In the genomic region with DNA sequence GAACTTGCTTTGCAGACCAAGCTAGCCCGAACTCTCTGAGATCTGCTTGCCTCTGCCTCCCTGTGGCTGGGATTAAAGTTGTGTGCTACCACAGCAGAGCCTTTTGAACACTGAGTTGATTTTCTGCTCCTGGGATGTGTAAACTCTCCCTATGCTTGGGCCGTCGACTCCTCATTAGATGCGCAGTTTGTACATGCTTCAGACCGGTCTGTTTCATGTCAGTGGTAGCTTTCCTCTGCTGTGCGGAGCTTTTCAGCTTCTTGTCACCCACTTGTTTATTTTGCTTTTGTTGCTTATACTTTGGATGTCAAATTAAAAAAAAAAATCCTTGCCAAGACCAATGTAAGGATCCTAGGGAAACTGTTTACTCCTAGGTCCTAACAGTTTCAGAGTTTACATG, we compare ENCODE assay signal across 20 mouse cellular contexts. TPM values are rescaled to one million over a fixed set of nuclear protein-coding genes. Genes with fewer than 3 reads are reported as not detected.
A peak's percentile ranks its signal among the peaks of the same experiment; 100 is the strongest.
DNase-seq lines count a peak whose midpoint lies in the region; ATAC-seq and TF ChIP-seq lines count a peak whose summit lies in the region.
"Had no signal": no experiment of that assay in that cellular context is flagged by ENCODE, and none has a peak within 500 bp of the region (broad histone marks: within the 10 kb centered on the region; RNA-seq: fewer than 3 reads in every experiment).

No protein-coding gene starts in this region.

- H3K9me3 ChIP-seq in hindbrain, embryonic 15.5 days: no peaks in the 10 kb centered on the region
- H3K9me3 ChIP-seq in hindbrain, embryonic 12.5 days (replicated peaks): no peaks in the 10 kb centered on the region
- no peaks in the 10 kb centered on the region for H3K9me3 ChIP-seq in midbrain, embryonic 10.5 days (replicated peaks)
- H3K9me3 ChIP-seq in midbrain, embryonic 11.5 days (ENCODE audit: control insufficient read depth, low read length): no peaks in the 10 kb centered on the region
- H3K9me3 ChIP-seq in forebrain, postnatal 0 days (ENCODE audit: low read length): no peaks in the 10 kb centered on the region
- H3K9me3 ChIP-seq in midbrain, embryonic 14.5 days (ENCODE audit: control insufficient read depth, low read length): no peaks in the 10 kb centered on the region
- H3K9me3 ChIP-seq: heart, embryonic 15.5 days had no signal

- 0 out of 2 replicates have a peak overlapping the region, but pooled peaks have one; percentile 63 for H3K27ac ChIP-seq in hindbrain, embryonic 15.5 days (replicated peaks)
- H3K27ac ChIP-seq in hindbrain, embryonic 12.5 days: no peak overlapping the region
- H3K27ac ChIP-seq in midbrain, embryonic 10.5 days (replicated peaks): peak overlapping the region; percentile 28; the same call in 1 of the 2 replicates
- H3K27ac ChIP-seq in midbrain, embryonic 11.5 days (ENCODE audit: low read depth, low read length): no peak overlapping the region
- peak overlapping the region; percentile 82 for H3K27ac ChIP-seq in forebrain, postnatal 0 days (ENCODE audit: low read depth, low read length)
- peak overlapping the region; percentile 75; the same call in 1 of the 2 replicates for H3K27ac ChIP-seq in midbrain, embryonic 14.5 days (replicated peaks; ENCODE audit: low read depth, low read length)
- H3K27ac ChIP-seq: heart, adult 2 months; heart, embryonic 15.5 days; macrophage had no signal

- 82% methylated on average over 6 of the region's 6 CpGs for WGBS in hindbrain, embryonic 15.5 days
- 85% methylated on average over 6 of the region's 6 CpGs for WGBS in hindbrain, embryonic 12.5 days
- WGBS in midbrain, embryonic 10.5 days: 88% methylated on average over 6 of the region's 6 CpGs
- 86% methylated on average over 6 of the region's 6 CpGs for WGBS in midbrain, embryonic 11.5 days
- WGBS in forebrain, postnatal 0 days: 57% methylated on average over 6 of the region's 6 CpGs
- WGBS in midbrain, embryonic 14.5 days: 76% methylated on average over 6 of the region's 6 CpGs

- ATAC-seq in hindbrain, embryonic 15.5 days (ENCODE audit: low FRiP score, low read depth): no peak
- no peak for ATAC-seq in hindbrain, embryonic 12.5 days (ENCODE audit: low FRiP score)
- no peak for ATAC-seq in midbrain, embryonic 11.5 days (ENCODE audit: low FRiP score)
- ATAC-seq in forebrain, postnatal 0 days: no peak
- no peak for ATAC-seq in midbrain, embryonic 14.5 days (ENCODE audit: low FRiP score, low TSS enrichment)
- no peak for ATAC-seq in CD4-positive, CD25-positive, alpha-beta regulatory T cell, adult 4 months

- peaks cover 22% of the 10 kb centered on the region for H3K4me1 ChIP-seq in hindbrain, embryonic 15.5 days (replicated peaks)
- peaks cover 24% of the 10 kb centered on the region for H3K4me1 ChIP-seq in hindbrain, embryonic 12.5 days
- peaks cover 47% of the 10 kb centered on the region for H3K4me1 ChIP-seq in midbrain, embryonic 10.5 days
- H3K4me1 ChIP-seq in midbrain, embryonic 11.5 days (ENCODE audit: control insufficient read depth, insufficient read depth, low read length): peaks cover 9% of the 10 kb centered on the region
- peaks cover 20% of the 10 kb centered on the region for H3K4me1 ChIP-seq in forebrain, postnatal 0 days (ENCODE audit: insufficient read depth)
- H3K4me1 ChIP-seq in midbrain, embryonic 14.5 days (ENCODE audit: control insufficient read depth, insufficient read depth, low read length): peaks cover 19% of the 10 kb centered on the region

- DNase-seq in midbrain, embryonic 10.5 days (ENCODE audit: low spot score): no peak
- DNase-seq in midbrain, embryonic 11.5 days (ENCODE audit: low spot score, missing footprints): no peak
- DNase-seq in forebrain, postnatal 0 days: no peak
- DNase-seq in midbrain, embryonic 14.5 days: no peak
- no peak for DNase-seq in right cerebral cortex, postnatal 25 days
- DNase-seq: adrenal gland, adult 2 months; gastrocnemius, postnatal 14 days; heart, adult 2 months; heart, postnatal 4 days; kidney, adult 2 months; kidney, postnatal 10 days; liver; thymus, postnatal 36 days had no signal

- H3K36me3 ChIP-seq in hindbrain, embryonic 15.5 days: no peaks in the 10 kb centered on the region
- no peaks in the 10 kb centered on the region for H3K36me3 ChIP-seq in hindbrain, embryonic 12.5 days
- no peaks in the 10 kb centered on the region for H3K36me3 ChIP-seq in midbrain, embryonic 10.5 days
- no peaks in the 10 kb centered on the region for H3K36me3 ChIP-seq in midbrain, embryonic 11.5 days (ENCODE audit: control insufficient read depth, insufficient read depth, low read length)
- H3K36me3 ChIP-seq in forebrain, postnatal 0 days (ENCODE audit: insufficient read depth): no peaks in the 10 kb centered on the region
- no peaks in the 10 kb centered on the region for H3K36me3 ChIP-seq in midbrain, embryonic 14.5 days (ENCODE audit: control insufficient read depth, insufficient read depth, low read length)
- H3K36me3 ChIP-seq: heart, embryonic 15.5 days had no signal

- no peak for TF ChIP-seq CTCF in forebrain, postnatal 0 days (IDR thresholded peaks at IDR 0.05; ENCODE audit: low read depth)

- H3K9ac ChIP-seq in hindbrain, embryonic 15.5 days: no peak overlapping the region
- no peak overlapping the region for H3K9ac ChIP-seq in hindbrain, embryonic 12.5 days
- H3K9ac ChIP-seq in midbrain, embryonic 11.5 days (ENCODE audit: low read length): no peak overlapping the region
- H3K9ac ChIP-seq in forebrain, postnatal 0 days: no peak overlapping the region
- H3K9ac ChIP-seq in midbrain, embryonic 14.5 days (replicated peaks; ENCODE audit: low read length): no peak overlapping the region
- H3K9ac ChIP-seq: heart, embryonic 15.5 days had no signal

- H3K4me2 ChIP-seq in hindbrain, embryonic 15.5 days: no peak overlapping the region
- no peak overlapping the region for H3K4me2 ChIP-seq in hindbrain, embryonic 12.5 days (replicated peaks)
- H3K4me2 ChIP-seq in midbrain, embryonic 11.5 days: no peak overlapping the region
- H3K4me2 ChIP-seq in forebrain, postnatal 0 days (ENCODE audit: low read depth): no peak overlapping the region
- no peak overlapping the region for H3K4me2 ChIP-seq in midbrain, embryonic 14.5 days (ENCODE audit: low read length)
- H3K4me2 ChIP-seq: heart, embryonic 15.5 days had no signal

- no peaks in the 10 kb centered on the region for H3K27me3 ChIP-seq in hindbrain, embryonic 15.5 days
- peaks cover 5% of the 10 kb centered on the region; the same call in 1 of the 2 replicates for H3K27me3 ChIP-seq in hindbrain, embryonic 12.5 days
- H3K27me3 ChIP-seq in midbrain, embryonic 10.5 days (ENCODE audit: low read depth, poor library complexity, severe bottlenecking): peaks cover 23% of the 10 kb centered on the region; the same call in 1 of the 2 replicates
- H3K27me3 ChIP-seq in midbrain, embryonic 11.5 days (ENCODE audit: control insufficient read depth, insufficient read depth, low read length): no peaks in the 10 kb centered on the region
- no peaks in the 10 kb centered on the region for H3K27me3 ChIP-seq in forebrain, postnatal 0 days (ENCODE audit: insufficient read depth, low read length)
- H3K27me3 ChIP-seq in midbrain, embryonic 14.5 days (ENCODE audit: control insufficient read depth, insufficient read depth, low read length): no peaks in the 10 kb centered on the region

- no peak overlapping the region for H3K4me3 ChIP-seq in hindbrain, embryonic 15.5 days
- H3K4me3 ChIP-seq in hindbrain, embryonic 12.5 days: no peak overlapping the region
- H3K4me3 ChIP-seq in midbrain, embryonic 10.5 days: no peak overlapping the region
- H3K4me3 ChIP-seq in midbrain, embryonic 11.5 days (ENCODE audit: low read depth, low read length): no peak overlapping the region
- H3K4me3 ChIP-seq in forebrain, postnatal 0 days (ENCODE audit: low read depth, low read length): no peak overlapping the region
- no peak overlapping the region for H3K4me3 ChIP-seq in midbrain, embryonic 14.5 days (replicated peaks; ENCODE audit: low read depth, low read length)
- H3K4me3 ChIP-seq: erythroblast, embryonic 14.5 days; heart, adult 2 months; heart, embryonic 15.5 days had no signal

RNA-seq across cellular contexts. Expression of a gene that starts 22.6 kb away (rescaled TPM):
- 0.38 and 0.58 TPM in 2 replicates for polyA plus RNA-seq in hindbrain, embryonic 15.5 days (2015; fragmentation: Nextera tagmentation; extraction: Ambion mirVana)
- polyA plus RNA-seq in hindbrain, embryonic 12.5 days (2016; fragmentation: Nextera tagmentation; extraction: Ambion mirVana): 1.0 and 1.5 TPM in 2 replicates
- 0.51 and 0.62 TPM in 2 replicates for polyA plus RNA-seq in midbrain, embryonic 10.5 days (2016; fragmentation: Nextera tagmentation; extraction: Ambion mirVana)
- 0.41 and 0.90 TPM in 2 replicates for polyA plus RNA-seq in midbrain, embryonic 11.5 days (2014; fragmentation: Nextera tagmentation; extraction: Ambion mirVana)
- total RNA-seq in forebrain, postnatal 0 days (2014; rRNA removed): 0.38 and 3.0 TPM in 2 replicates
- 1.1 and 1.5 TPM in 2 replicates for polyA plus RNA-seq in forebrain, postnatal 0 days (2015; fragmentation: Nextera tagmentation; extraction: Ambion mirVana)
- polyA plus RNA-seq in midbrain, embryonic 14.5 days (2014; fragmentation: Nextera tagmentation; extraction: Ambion mirVana): 0.09 and 0.54 TPM in 2 replicates
- not detected for polyA plus RNA-seq in CD4-positive, CD25-positive, alpha-beta regulatory T cell, adult 4 months (2017; shearing (Covaris generic))
- total RNA-seq: gastrocnemius, postnatal 14 days; heart, adult 2 months; heart, postnatal 4 days had no signal
- polyA plus RNA-seq: erythroblast, embryonic 14.5 days; heart, embryonic 15.5 days; kidney, adult 2 months; liver, embryonic 16.5 days; macrophage had no signal

RNA-seq across cellular contexts. Expression of a gene that starts 32.4 kb away (rescaled TPM):
- 16.0 and 17.5 TPM in 2 replicates for polyA plus RNA-seq in hindbrain, embryonic 15.5 days (2015; fragmentation: Nextera tagmentation; extraction: Ambion mirVana)
- 14.8 and 17.6 TPM in 2 replicates for polyA plus RNA-seq in hindbrain, embryonic 12.5 days (2016; fragmentation: Nextera tagmentation; extraction: Ambion mirVana)
- polyA plus RNA-seq in midbrain, embryonic 10.5 days (2016; fragmentation: Nextera tagmentation; extraction: Ambion mirVana): 15.2 TPM in 2 replicates
- polyA plus RNA-seq in midbrain, embryonic 11.5 days (2014; fragmentation: Nextera tagmentation; extraction: Ambion mirVana): 7.3 and 9.7 TPM in 2 replicates
- 13.9 and 16.2 TPM in 2 replicates for total RNA-seq in forebrain, postnatal 0 days (2014; rRNA removed)
- polyA plus RNA-seq in forebrain, postnatal 0 days (2015; fragmentation: Nextera tagmentation; extraction: Ambion mirVana): 9.6 and 11.0 TPM in 2 replicates
- polyA plus RNA-seq in midbrain, embryonic 14.5 days (2014; fragmentation: Nextera tagmentation; extraction: Ambion mirVana): 2.3 and 10.1 TPM in 2 replicates
- 1 to 10 TPM; 3.8 to 7.2 TPM for polyA plus RNA-seq in CD4-positive, CD25-positive, alpha-beta regulatory T cell, adult 4 months (2017; shearing (Covaris generic))
- polyA plus RNA-seq: erythroblast, embryonic 14.5 days; liver, embryonic 16.5 days; macrophage had no signal

Comparison
In these comparisons a context has a peak if more than half of its experiments do, and no peak if none do; other contexts are left out.
1. H3K27ac ChIP-seq: peak in hindbrain, embryonic 15.5 days (single experiment), midbrain, embryonic 10.5 days (single experiment), forebrain, postnatal 0 days (single experiment) and midbrain, embryonic 14.5 days (single experiment); none in hindbrain, embryonic 12.5 days (single experiment) and midbrain, embryonic 11.5 days (single experiment).